Mouse (Mus musculus): Measurements from ENCODE around the gene Cep63.

The Cep63 gene

GRCm38 (mm10) chr9:102625983-102626838 is at the start of gene Cep63, which contains the start of gene Anapc13:
Gene Cep63, minus strand, starts transcription at chr9:102626534.
Gene Anapc13, plus strand, starts transcription at chr9:102626296.
- TF ChIP-seq CTCF (conservative IDR thresholded peaks at IDR 0.05; ENCODE audit: low read length), result no peak
- TF ChIP-seq POU5F1 (IDR thresholded peaks at IDR 0.05; ENCODE audit: borderline replicate concordance, low read length), result no peak
- no peak for TF ChIP-seq NANOG (IDR thresholded peaks at IDR 0.05; ENCODE audit: borderline replicate concordance, low read length)
- Histone ChIP-seq H3K36me3 (ENCODE audit: insufficient read depth, low read length) (peaks cover 19% of the 10 kb centered on the region), H3K9me3 (ENCODE audit: low read length) (no peaks in the 10 kb centered on the region), H3K27me3 (ENCODE audit: insufficient read depth, low read length) (no peaks in the 10 kb centered on the region), H3K4me3 (replicated peaks; ENCODE audit: low read length) (peak within 1 kb of the TSS; percentile 92), H3K4me1 (replicated peaks; ENCODE audit: low read depth, low read length) (peaks cover 45% of the 10 kb centered on the region)

- Histone ChIP-seq H3K4me3 (replicated peaks; ENCODE audit: low read length) (no peak overlapping the region), H3K27me3 (ENCODE audit: insufficient read depth, low read length) (peaks cover 3% of the 10 kb centered on the region; the same call in 1 of the 2 replicates), H3K4me1 (replicated peaks; ENCODE audit: low read depth, low read length) (peaks cover 17% of the 10 kb centered on the region), H3K9me3 (ENCODE audit: low read length) (no peaks in the 10 kb centered on the region), H3K36me3 (ENCODE audit: insufficient read depth, low read length) (no peaks in the 10 kb centered on the region)
- no peak; the same call in 1 of the 2 replicates for TF ChIP-seq NANOG (IDR thresholded peaks at IDR 0.05; ENCODE audit: borderline replicate concordance, low read length)
- TF ChIP-seq CTCF (conservative IDR thresholded peaks at IDR 0.05; ENCODE audit: low read length), result no peak
- TF ChIP-seq POU5F1 (IDR thresholded peaks at IDR 0.05; ENCODE audit: borderline replicate concordance, low read length), result no peak
These were observed 49.6 kb upstream of the Cep63 start for GRCm38 (mm10) chr9:102675922-102676321.

- H3K27me3 ChIP-seq (ENCODE audit: insufficient read depth, low read length), result peaks cover 5% of the 10 kb centered on the region; the same call in 1 of the 2 replicates
- no peak for TF ChIP-seq CTCF (conservative IDR thresholded peaks at IDR 0.05; ENCODE audit: low read length)
- no peak for TF ChIP-seq POU5F1 (IDR thresholded peaks at IDR 0.05; ENCODE audit: borderline replicate concordance, low read length)
- TF ChIP-seq NANOG (IDR thresholded peaks at IDR 0.05; ENCODE audit: borderline replicate concordance, low read length), result no peak
- peaks cover 30% of the 10 kb centered on the region for H3K4me1 ChIP-seq (replicated peaks; ENCODE audit: low read depth, low read length)
- H3K4me3 ChIP-seq (replicated peaks; ENCODE audit: low read length), result no peak overlapping the region
- H3K36me3 ChIP-seq (ENCODE audit: insufficient read depth, low read length), result no peaks in the 10 kb centered on the region
- no peaks in the 10 kb centered on the region for H3K9me3 ChIP-seq (ENCODE audit: low read length)
These were observed 47.0 kb upstream of the Cep63 start for GRCm38 (mm10) chr9:102673381-102673780.

GRCm38 (mm10) chr9:102668906-102669305 is 42.6 kb upstream of the Cep63 start:
- Histone ChIP-seq H3K9me3 (ENCODE audit: low read length) (no peaks in the 10 kb centered on the region), H3K27me3 (ENCODE audit: insufficient read depth, low read length) (peaks cover 21% of the 10 kb centered on the region), H3K4me1 (replicated peaks; ENCODE audit: low read depth, low read length) (peaks cover 53% of the 10 kb centered on the region), H3K36me3 (ENCODE audit: insufficient read depth, low read length) (no peaks in the 10 kb centered on the region), H3K4me3 (replicated peaks; ENCODE audit: low read length) (no peak overlapping the region)
- TF ChIP-seq NANOG (IDR thresholded peaks at IDR 0.05; ENCODE audit: borderline replicate concordance, low read length), result no peak
- TF ChIP-seq POU5F1 (IDR thresholded peaks at IDR 0.05; ENCODE audit: borderline replicate concordance, low read length), result no peak
- TF ChIP-seq CTCF (conservative IDR thresholded peaks at IDR 0.05; ENCODE audit: low read length), result no peak

- TF ChIP-seq CTCF (conservative IDR thresholded peaks at IDR 0.05; ENCODE audit: low read length) (no peak), NANOG (IDR thresholded peaks at IDR 0.05; ENCODE audit: borderline replicate concordance, low read length) (no peak), POU5F1 (IDR thresholded peaks at IDR 0.05; ENCODE audit: borderline replicate concordance, low read length) (no peak)
- Histone ChIP-seq H3K27me3 (ENCODE audit: insufficient read depth, low read length) (peaks cover 21% of the 10 kb centered on the region), H3K4me1 (replicated peaks; ENCODE audit: low read depth, low read length) (peaks cover 45% of the 10 kb centered on the region), H3K4me3 (replicated peaks; ENCODE audit: low read length) (no peak overlapping the region; the same call in 1 of the 2 replicates), H3K36me3 (ENCODE audit: insufficient read depth, low read length) (no peaks in the 10 kb centered on the region), H3K9me3 (ENCODE audit: low read length) (no peaks in the 10 kb centered on the region)
These were observed 41.8 kb upstream of the Cep63 start for GRCm38 (mm10) chr9:102668115-102668514.

GRCm38 (mm10) chr9:102656355-102657095 is 30.2 kb upstream of the Cep63 start:
- no peak overlapping the region for H3K4me3 ChIP-seq (replicated peaks; ENCODE audit: low read length)
- peaks cover 3% of the 10 kb centered on the region; the same call in 1 of the 2 replicates for H3K9me3 ChIP-seq (ENCODE audit: low read length)
- H3K36me3 ChIP-seq (ENCODE audit: insufficient read depth, low read length), result no peaks in the 10 kb centered on the region
- TF ChIP-seq CTCF (conservative IDR thresholded peaks at IDR 0.05; ENCODE audit: low read length), result no peak
- TF ChIP-seq POU5F1 (IDR thresholded peaks at IDR 0.05; ENCODE audit: borderline replicate concordance, low read length), result no peak
- no peak for TF ChIP-seq NANOG (IDR thresholded peaks at IDR 0.05; ENCODE audit: borderline replicate concordance, low read length)
- H3K27me3 ChIP-seq (ENCODE audit: insufficient read depth, low read length), result no peaks in the 10 kb centered on the region
- 0 out of 2 replicates have a peak, but pooled peaks cover 2% of the 10 kb centered on the region for H3K4me1 ChIP-seq (replicated peaks; ENCODE audit: low read depth, low read length)

GRCm38 (mm10) chr9:102651199-102651720 is 24.9 kb upstream of the Cep63 start:
- no peaks in the 10 kb centered on the region for H3K4me1 ChIP-seq (replicated peaks; ENCODE audit: low read depth, low read length)
- no peaks in the 10 kb centered on the region for H3K36me3 ChIP-seq (ENCODE audit: insufficient read depth, low read length)
- H3K4me3 ChIP-seq (replicated peaks; ENCODE audit: low read length), result no peak overlapping the region
- peaks cover 7% of the 10 kb centered on the region for H3K27me3 ChIP-seq (ENCODE audit: insufficient read depth, low read length)
- peaks cover 3% of the 10 kb centered on the region; the same call in 1 of the 2 replicates for H3K9me3 ChIP-seq (ENCODE audit: low read length)
- no peak for TF ChIP-seq CTCF (conservative IDR thresholded peaks at IDR 0.05; ENCODE audit: low read length)
- TF ChIP-seq NANOG (IDR thresholded peaks at IDR 0.05; ENCODE audit: borderline replicate concordance, low read length), result no peak
- TF ChIP-seq POU5F1 (IDR thresholded peaks at IDR 0.05; ENCODE audit: borderline replicate concordance, low read length), result no peak

- peaks cover 7% of the 10 kb centered on the region for H3K27me3 ChIP-seq (ENCODE audit: insufficient read depth, low read length)
- H3K9me3 ChIP-seq (ENCODE audit: low read length), result peaks cover 3% of the 10 kb centered on the region; the same call in 1 of the 2 replicates
- no peak for TF ChIP-seq NANOG (IDR thresholded peaks at IDR 0.05; ENCODE audit: borderline replicate concordance, low read length)
- no peak for TF ChIP-seq POU5F1 (IDR thresholded peaks at IDR 0.05; ENCODE audit: borderline replicate concordance, low read length)
- H3K4me3 ChIP-seq (replicated peaks; ENCODE audit: low read length), result no peak overlapping the region
- no peaks in the 10 kb centered on the region for H3K4me1 ChIP-seq (replicated peaks; ENCODE audit: low read depth, low read length)
- H3K36me3 ChIP-seq (ENCODE audit: insufficient read depth, low read length), result no peaks in the 10 kb centered on the region
These were observed 24.3 kb upstream of the Cep63 start for GRCm38 (mm10) chr9:102650637-102651036.
